Mouse (Mus musculus) E14TG2a.4 (cell line): ENCODE results near the gene Cd81.

Experiments
- H3K27me3 ChIP-seq: 2 replicates; pipeline ENCODE4 v1.6.1; 2014; ENCODE audit warnings: low read length, control low read depth; ENCODE audit not compliant: insufficient read depth
- H3K36me3 ChIP-seq: 2 replicates; pipeline ENCODE4 v1.6.1; 2014; ENCODE audit warnings: low read length, control low read depth; ENCODE audit not compliant: insufficient read depth
- H3K4me1 ChIP-seq: replicated peaks from 2 replicates; pipeline ENCODE4 v1.6.1; 2014; ENCODE audit warnings: low read depth, low read length, control low read depth
- H3K4me3 ChIP-seq: replicated peaks from 2 replicates; pipeline ENCODE4 v1.5.1; 2014; ENCODE audit warnings: mild to moderate bottlenecking, low read length
- H3K9me3 ChIP-seq: 2 replicates; pipeline ENCODE4 v1.6.1; 2014; ENCODE audit warnings: low read length, control low read depth
- CTCF ChIP-seq: conservative IDR thresholded peaks from 2 replicates; pipeline ENCODE4 v1.5.1; 2014; ENCODE audit warnings: low read length
- NANOG ChIP-seq: IDR thresholded peaks from 2 replicates; pipeline ENCODE4 v1.6.1; 2014; ENCODE audit warnings: borderline replicate concordance, low read length, mixed read lengths
- POU5F1 ChIP-seq: IDR thresholded peaks from 2 replicates; pipeline ENCODE4 v1.6.1; 2014; ENCODE audit warnings: low read length, borderline replicate concordance

The Cd81 gene

GRCm38 (mm10) chr7:143040561-143040960 is 12.0 kb upstream of the Cd81 start:
- Histone ChIP-seq H3K36me3 (peaks cover 2% of the 10 kb centered on the region; the same call in 1 of the 2 replicates), H3K4me1 (no peaks in the 10 kb centered on the region), H3K9me3 (no peaks in the 10 kb centered on the region), H3K27me3 (peaks cover 14% of the 10 kb centered on the region), H3K4me3 (no peak overlapping the region)
- TF ChIP-seq POU5F1 (no peak), CTCF (no peak), NANOG (no peak)

- Histone ChIP-seq H3K27me3 (peaks cover 14% of the 10 kb centered on the region), H3K36me3 (peaks cover 2% of the 10 kb centered on the region; the same call in 1 of the 2 replicates), H3K9me3 (no peaks in the 10 kb centered on the region), H3K4me1 (no peaks in the 10 kb centered on the region), H3K4me3 (no peak overlapping the region)
- TF ChIP-seq NANOG: no peak
- no peak for TF ChIP-seq POU5F1
- TF ChIP-seq CTCF: no peak
These were observed 11.3 kb upstream of the Cd81 start for GRCm38 (mm10) chr7:143041138-143041822.

GRCm38 (mm10) chr7:143042089-143042488 is 10.4 kb upstream of the Cd81 start:
- TF ChIP-seq NANOG (no peak), POU5F1 (no peak), CTCF (no peak)
- Histone ChIP-seq H3K27me3 (peaks cover 10% of the 10 kb centered on the region), H3K4me3 (no peak overlapping the region), H3K9me3 (no peaks in the 10 kb centered on the region), H3K36me3 (peaks cover 2% of the 10 kb centered on the region; the same call in 1 of the 2 replicates), H3K4me1 (no peaks in the 10 kb centered on the region)

- Histone ChIP-seq H3K9me3 (no peaks in the 10 kb centered on the region), H3K36me3 (0 out of 2 replicates have a peak, but pooled peaks cover 2% of the 10 kb centered on the region), H3K4me3 (no peak overlapping the region), H3K4me1 (no peaks in the 10 kb centered on the region), H3K27me3 (peaks cover 8% of the 10 kb centered on the region)
- TF ChIP-seq POU5F1 (no peak), CTCF (no peak), NANOG (no peak)
These were observed 9.6 kb upstream of the Cd81 start for GRCm38 (mm10) chr7:143042897-143043300.

- Histone ChIP-seq H3K27me3 (peaks cover 8% of the 10 kb centered on the region), H3K9me3 (no peaks in the 10 kb centered on the region), H3K4me3 (no peak overlapping the region), H3K4me1 (peaks cover 3% of the 10 kb centered on the region), H3K36me3 (0 out of 2 replicates have a peak, but pooled peaks cover 2% of the 10 kb centered on the region)
- no peak for TF ChIP-seq CTCF
- TF ChIP-seq NANOG: no peak
- TF ChIP-seq POU5F1: no peak
These were observed 8.3 kb upstream of the Cd81 start for GRCm38 (mm10) chr7:143044049-143044825.

GRCm38 (mm10) chr7:143044826-143045206 is 7.7 kb upstream of the Cd81 start:
- H3K4me3 ChIP-seq: no peak overlapping the region
- H3K9me3 ChIP-seq: no peaks in the 10 kb centered on the region
- H3K27me3 ChIP-seq: peaks cover 8% of the 10 kb centered on the region
- TF ChIP-seq CTCF (peak; percentile 67), POU5F1 (no peak)
- 0 out of 2 replicates have a peak, but pooled peaks cover 2% of the 10 kb centered on the region for H3K36me3 ChIP-seq
- H3K4me1 ChIP-seq: peaks cover 9% of the 10 kb centered on the region

- no peak for TF ChIP-seq CTCF
- Histone ChIP-seq H3K27me3 (peaks cover 4% of the 10 kb centered on the region; the same call in 1 of the 2 replicates), H3K4me3 (no peak overlapping the region), H3K9me3 (peaks cover 4% of the 10 kb centered on the region; the same call in 1 of the 2 replicates), H3K36me3 (no peaks in the 10 kb centered on the region), H3K4me1 (peaks cover 16% of the 10 kb centered on the region)
These were observed 6.2 kb upstream of the Cd81 start for GRCm38 (mm10) chr7:143046358-143046757.

GRCm38 (mm10) chr7:143049331-143049730 is 3.2 kb upstream of the Cd81 start:
- peaks cover 32% of the 10 kb centered on the region for H3K4me1 ChIP-seq
- TF ChIP-seq NANOG (no peak), CTCF (no peak)
- H3K9me3 ChIP-seq: peaks cover 4% of the 10 kb centered on the region; the same call in 1 of the 2 replicates
- H3K36me3 ChIP-seq: peaks cover 7% of the 10 kb centered on the region
- no peak overlapping the region for H3K4me3 ChIP-seq
- no peaks in the 10 kb centered on the region for H3K27me3 ChIP-seq
